Mouse (Mus musculus): ENCODE measurements around the gene Tfdp2. TPM values are rescaled to one million over a fixed set of nuclear protein-coding genes. Genes with fewer than 3 reads are reported as not detected.

Tfdp2 gene
- total RNA-seq, 2 experiments from 2014 or later, result 15.0 to 19.0 TPM

DNA sequence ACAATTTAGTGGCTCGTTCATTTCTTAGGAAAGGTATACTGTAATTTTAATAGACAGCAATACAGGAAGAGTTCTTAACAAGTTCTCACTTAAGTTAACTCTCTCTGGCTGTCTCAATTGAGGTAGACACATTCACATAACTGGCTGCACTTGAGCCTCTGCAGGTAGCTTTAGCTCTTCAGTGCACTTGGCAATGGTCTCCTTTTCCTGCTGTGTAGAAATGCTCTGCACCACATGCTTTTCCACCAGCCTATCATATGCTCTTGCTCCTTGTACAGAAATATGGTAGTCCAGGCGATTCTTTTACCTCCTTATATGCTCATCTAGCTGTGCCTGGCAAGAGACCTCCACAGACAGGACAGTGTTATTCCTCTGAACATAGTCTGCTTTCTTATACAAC, 73.7 kb downstream of the Tfdp2 start:
- DNase-seq (ENCODE audit: extremely low spot score in 1 of 2, low spot score in 2 of 2), result no peak
- intact Hi-C loops (cut with DNase I), result no loop called here

- intact Hi-C loops (cut with DNase I), result no loop called here
- no peak for DNase-seq (ENCODE audit: extremely low spot score in 1 of 2, low spot score in 2 of 2)
Measured at GRCm38 (mm10) chr9:96275543-96275942, 79.5 kb downstream of the Tfdp2 start.

- no peak for DNase-seq (ENCODE audit: extremely low spot score in 1 of 2, low spot score in 2 of 2)
- intact Hi-C loops (cut with DNase I), result loop anchor here (10.0 kb wide), 1 partner anchor 273 kb away; no protein-coding TSS in a partner anchor
Measured at GRCm38 (mm10) chr9:96281497-96281896, 85.4 kb downstream of the Tfdp2 start.

DNA sequence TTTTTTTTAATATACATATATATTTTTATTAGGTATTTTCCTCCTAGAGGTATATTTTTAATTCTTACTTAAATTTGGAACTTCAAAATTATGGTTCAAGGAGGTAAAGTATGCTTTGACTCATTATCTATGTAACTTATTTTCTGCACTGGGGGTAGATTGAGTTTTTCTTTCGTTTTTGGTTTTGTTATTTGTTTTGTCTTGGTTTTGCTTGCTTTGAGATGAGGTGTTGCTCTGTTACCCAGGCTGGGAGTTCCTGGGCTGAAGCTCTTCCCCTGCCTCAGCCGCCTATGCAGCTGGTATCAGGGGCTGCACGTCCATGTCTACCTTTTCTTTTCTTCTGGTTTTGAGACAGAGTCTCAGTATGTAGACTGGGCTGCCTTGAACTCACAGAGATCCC, 86.0 kb downstream of the Tfdp2 start:
- DNase-seq (ENCODE audit: extremely low spot score in 1 of 2, low spot score in 2 of 2), result no peak
- intact Hi-C loops (cut with DNase I), result loop anchor here (10.0 kb wide), 1 partner anchor 273 kb away; no protein-coding TSS in a partner anchor

DNA sequence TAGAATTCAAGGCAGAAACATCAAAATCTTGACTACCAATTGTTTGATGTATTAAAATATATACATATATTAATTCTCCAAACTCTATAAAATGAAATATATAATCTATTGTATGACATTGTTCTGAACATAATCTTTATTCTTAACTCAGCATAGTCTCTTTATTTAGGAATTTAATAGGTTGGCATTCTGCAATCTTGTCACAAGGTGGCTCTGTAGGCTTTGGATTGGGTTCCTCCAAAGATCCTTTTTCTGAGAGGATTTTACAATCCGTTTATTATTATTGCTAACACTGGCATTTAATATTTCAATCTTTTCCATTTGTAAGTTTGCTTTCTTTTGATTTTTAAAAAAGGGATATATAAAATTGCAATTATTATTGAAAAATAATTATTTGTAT, 88.8 kb downstream of the Tfdp2 start:
- intact Hi-C loops (cut with DNase I), result loop anchor here (5.0 to 10.0 kb wide), 2 partner anchors 207 to 270 kb away; no protein-coding TSS in a partner anchor
- DNase-seq (ENCODE audit: extremely low spot score in 1 of 2, low spot score in 2 of 2), result no peak

DNA sequence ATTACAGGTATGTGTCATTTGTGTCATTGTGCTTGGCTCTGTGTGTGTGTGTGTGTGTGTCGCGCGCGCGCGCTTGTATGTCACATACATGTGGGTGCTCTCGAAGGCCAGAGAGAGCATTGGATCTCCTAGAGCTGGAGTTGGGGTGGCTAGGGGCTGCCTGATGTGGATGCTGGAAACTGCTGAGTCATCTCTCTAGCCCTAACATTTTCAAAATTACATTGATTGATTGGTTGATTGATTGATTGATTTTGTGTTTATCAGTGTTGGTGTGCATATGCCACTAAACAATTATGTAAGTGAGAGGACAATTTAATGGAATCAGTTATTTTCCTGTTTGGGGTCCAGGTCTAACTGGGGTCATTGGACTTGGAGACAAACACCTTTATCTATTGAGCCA, 96.1 kb downstream of the Tfdp2 start:
- no peak for DNase-seq (ENCODE audit: extremely low spot score in 1 of 2, low spot score in 2 of 2)
- intact Hi-C loops (cut with DNase I), result no loop called here

- intact Hi-C loops (cut with DNase I), result no loop called here
- DNase-seq (ENCODE audit: extremely low spot score in 1 of 2, low spot score in 2 of 2), result no peak
Measured at GRCm38 (mm10) chr9:96299324-96300008, 103.4 kb downstream of the Tfdp2 start.

DNA sequence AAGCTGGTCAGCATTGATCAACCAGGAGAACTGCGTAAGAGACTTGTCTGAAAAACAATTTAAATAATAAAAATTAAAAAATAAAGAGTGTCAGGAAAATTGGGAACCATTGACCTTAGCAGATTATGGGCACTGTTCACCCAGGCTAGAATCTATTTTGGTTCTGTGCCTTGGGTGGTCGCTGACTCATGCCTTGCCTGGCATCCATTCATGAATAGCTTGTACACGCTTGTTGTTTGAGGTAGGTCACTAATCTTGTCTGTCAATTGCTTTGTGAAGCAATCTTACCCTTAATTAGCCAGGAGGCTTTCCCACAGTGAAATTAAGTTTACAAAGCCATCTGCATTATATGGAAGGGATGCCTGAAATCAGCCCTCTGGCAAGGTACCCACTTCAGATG, 112.7 kb downstream of the Tfdp2 start:
- no peak for DNase-seq (ENCODE audit: extremely low spot score in 1 of 2, low spot score in 2 of 2)
- intact Hi-C loops (cut with DNase I), result no loop called here

GRCm38 (mm10) chr9:96312074-96312473, 116.0 kb downstream of the Tfdp2 start:
- no peak for DNase-seq (ENCODE audit: extremely low spot score in 1 of 2, low spot score in 2 of 2)
- intact Hi-C loops (cut with DNase I), result no loop called here

GRCm38 (mm10) chr9:96319333-96319732, 123.3 kb downstream of the Tfdp2 start:
- DNase-seq (ENCODE audit: extremely low spot score in 1 of 2, low spot score in 2 of 2), result no peak
- intact Hi-C loops (cut with DNase I), result no loop called here

DNA sequence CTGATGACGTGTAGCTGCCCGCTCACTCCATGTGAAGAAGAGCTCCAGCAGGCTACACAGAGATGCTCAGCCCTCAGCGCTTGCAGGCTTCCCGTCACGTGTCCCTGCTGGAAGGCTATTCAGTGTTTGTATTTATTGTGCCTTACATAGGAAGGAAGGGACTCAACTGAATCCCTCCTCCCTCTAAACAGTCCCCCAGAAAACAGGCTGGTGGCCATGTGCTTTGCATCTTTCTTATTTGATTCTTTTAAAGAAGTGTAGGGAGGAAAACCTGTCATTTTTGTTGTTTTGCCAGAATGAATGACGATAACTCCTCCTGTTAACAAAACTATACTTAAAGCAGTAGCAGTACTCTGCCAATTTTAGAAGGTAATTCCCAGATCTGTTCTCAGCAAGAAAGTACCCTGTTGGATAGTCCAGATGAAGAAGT, 124.5 kb downstream of the Tfdp2 start:
- DNase-seq (ENCODE audit: extremely low spot score in 1 of 2, low spot score in 2 of 2), result peak; percentile 51 to 56
- intact Hi-C loops (cut with DNase I), result no loop called here

GRCm38 (mm10) chr9:96322411-96323152, 126.5 kb downstream of the Tfdp2 start:
- DNase-seq (ENCODE audit: extremely low spot score in 1 of 2, low spot score in 2 of 2), result no peak
- intact Hi-C loops (cut with DNase I), result no loop called here

- no peak for DNase-seq (ENCODE audit: extremely low spot score in 1 of 2, low spot score in 2 of 2)
- intact Hi-C loops (cut with DNase I), result no loop called here
Measured at GRCm38 (mm10) chr9:96324502-96324901, 128.4 kb downstream of the Tfdp2 start.

GRCm38 (mm10) chr9:96326496-96326923, 130.4 kb downstream of the Tfdp2 start:
- intact Hi-C loops (cut with DNase I), result no loop called here
- peak in 1 of 2 experiments; percentile 36 for DNase-seq (ENCODE audit: extremely low spot score in 1 of 2, low spot score in 2 of 2)

DNA sequence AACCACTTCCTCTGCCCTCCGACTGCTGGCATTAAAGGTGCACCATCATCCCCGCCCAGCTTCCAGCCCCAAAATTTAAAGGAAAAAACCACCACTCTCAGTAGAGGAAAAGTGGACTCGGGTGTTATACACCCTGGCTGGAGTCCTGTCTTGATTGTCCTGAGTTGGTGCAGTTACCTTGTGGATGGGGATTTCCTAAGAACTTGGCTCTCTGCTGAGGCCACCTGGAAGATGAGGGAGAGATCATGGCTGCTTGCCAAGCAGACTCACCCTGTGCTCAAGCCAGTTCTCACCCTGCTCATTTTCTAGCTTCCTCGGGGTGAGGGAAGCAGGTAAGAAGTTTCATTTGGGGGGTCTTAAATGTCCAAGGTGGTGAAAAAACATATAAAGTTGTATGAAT, 132.2 kb downstream of the Tfdp2 start:
- intact Hi-C loops (cut with DNase I), result no loop called here
- no peak for DNase-seq (ENCODE audit: extremely low spot score in 1 of 2, low spot score in 2 of 2)

DNA sequence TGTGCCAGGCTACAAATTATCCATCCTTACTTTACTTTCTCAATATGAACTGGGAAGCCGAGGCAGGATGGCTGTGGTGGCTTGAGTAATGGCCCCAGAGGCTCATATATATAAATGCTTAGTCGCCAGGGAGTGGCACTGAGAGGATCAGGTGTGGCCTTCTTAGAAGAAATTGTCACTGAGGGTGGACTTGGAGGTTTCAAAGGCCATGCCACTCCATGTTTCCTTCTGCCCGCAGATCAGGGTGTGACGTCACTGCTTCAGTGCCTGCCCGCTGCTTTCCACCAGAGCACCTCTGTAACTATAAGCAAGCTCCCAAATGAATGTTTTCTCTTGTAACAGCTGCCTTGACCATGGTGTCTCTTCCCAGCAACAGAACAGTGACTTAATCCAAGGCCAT, 135.1 kb downstream of the Tfdp2 start:
- DNase-seq (ENCODE audit: extremely low spot score in 1 of 2, low spot score in 2 of 2), result no peak
- intact Hi-C loops (cut with DNase I), result no loop called here

DNA sequence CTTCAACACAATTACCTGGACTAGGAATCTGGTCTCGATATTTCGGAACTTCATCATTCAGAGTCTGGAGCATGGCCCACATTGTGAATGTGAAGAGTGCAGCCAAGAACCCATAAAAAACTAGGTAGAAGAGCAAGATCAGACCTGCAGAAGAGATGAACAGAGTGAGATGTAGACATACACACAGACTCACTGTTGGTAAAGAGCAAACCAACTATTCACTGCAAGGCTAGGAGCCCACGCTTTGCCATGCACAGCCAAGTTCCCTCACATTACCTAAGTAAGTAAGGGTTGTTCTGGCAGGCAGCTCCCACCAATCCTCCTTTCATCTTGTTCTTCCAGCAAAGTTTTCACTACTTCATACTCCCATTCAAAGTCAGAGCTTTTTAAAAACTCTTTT, 149.7 kb downstream of the Tfdp2 start:
- no peak for DNase-seq (ENCODE audit: extremely low spot score in 1 of 2, low spot score in 2 of 2)
- intact Hi-C loops (cut with DNase I), result no loop called here

DNA sequence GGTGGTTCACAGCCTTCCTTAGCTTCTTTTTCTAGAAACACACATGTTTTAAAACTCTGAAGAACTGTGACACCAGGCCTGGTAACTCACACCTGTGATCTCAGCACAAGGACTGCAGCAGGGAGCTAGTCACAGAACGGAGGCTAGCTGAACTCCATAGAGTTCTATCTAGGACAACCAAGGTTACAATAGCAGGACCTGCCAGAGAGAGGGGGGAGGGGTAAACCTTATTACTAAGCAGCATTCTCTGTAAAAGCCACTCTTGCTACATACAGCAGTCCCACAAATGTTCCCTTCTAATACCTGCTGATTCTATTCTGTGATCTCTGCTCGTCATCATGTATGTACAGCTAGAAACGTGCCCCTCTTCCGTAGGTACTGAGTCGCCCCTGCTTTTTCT, 152.8 kb downstream of the Tfdp2 start:
- no peak for DNase-seq (ENCODE audit: extremely low spot score in 1 of 2, low spot score in 2 of 2)
- intact Hi-C loops (cut with DNase I), result no loop called here

DNA sequence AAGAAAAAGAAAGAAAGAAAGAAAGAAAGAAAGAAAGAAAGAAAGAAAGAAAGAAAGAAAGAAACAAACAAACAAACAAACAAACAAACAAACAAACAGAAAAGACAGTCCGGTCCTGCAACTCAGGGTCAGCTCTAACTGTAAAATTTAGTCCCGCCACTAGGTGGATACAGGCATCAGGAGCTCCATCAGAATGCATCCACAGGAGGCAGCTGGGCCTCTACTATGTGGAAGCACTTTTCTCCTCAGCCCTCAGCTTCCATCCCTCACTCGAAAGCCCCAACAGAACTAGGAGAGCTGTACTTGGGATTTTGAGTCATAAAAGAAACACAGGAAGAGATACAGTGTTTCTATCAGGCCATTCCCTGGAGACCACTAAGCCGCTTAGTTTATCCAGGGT, 153.9 kb downstream of the Tfdp2 start:
- intact Hi-C loops (cut with DNase I), result loop anchor here (5.0 kb wide), 2 partner anchors 87 to 142 kb away; no protein-coding TSS in a partner anchor
- DNase-seq (ENCODE audit: extremely low spot score in 1 of 2, low spot score in 2 of 2), result peak; percentile 60 to 67

DNA sequence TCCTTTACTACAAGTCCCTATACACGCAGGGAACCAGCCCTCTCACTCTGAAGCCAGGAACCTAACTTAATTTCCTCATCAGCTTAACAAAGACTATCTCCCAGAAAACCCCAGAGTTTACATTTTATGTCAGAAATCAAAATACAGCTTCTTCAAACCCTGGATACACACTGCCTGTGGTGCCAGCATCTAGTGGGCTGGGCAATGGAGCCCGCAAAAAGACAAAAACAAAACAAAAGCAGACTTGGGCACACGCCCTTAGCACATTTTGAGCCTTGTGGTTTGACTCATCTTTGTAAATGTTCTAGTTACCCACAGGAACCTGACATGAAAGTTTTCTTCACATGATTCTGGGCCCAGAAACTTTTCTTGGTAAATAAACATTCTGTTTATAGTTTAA, 154.4 kb downstream of the Tfdp2 start:
- intact Hi-C loops (cut with DNase I), result loop anchor here (5.0 kb wide), 2 partner anchors 87 to 142 kb away; no protein-coding TSS in a partner anchor
- no peak for DNase-seq (ENCODE audit: extremely low spot score in 1 of 2, low spot score in 2 of 2)
